Mouse (Mus musculus) heart, embryonic 16.5 days (tissue): ENCODE results near the gene Sik1. TPM values are rescaled to one million over a fixed set of nuclear protein-coding genes. Genes with fewer than 3 reads are reported as not detected.
A peak's percentile ranks its signal among the peaks of the same experiment; 100 is the strongest.

Experiments used
- ATAC-seq: fragments of 200-750 bp; cut with Nextera tagmentation; replicated peaks from 2 replicates; pipeline ENCODE4 v1.8.0; 2017; ENCODE audit warnings: moderate number of reproducible peaks; ENCODE audit not compliant: insufficient read depth, low FRiP score; ENCODE audit errors: extremely low read depth
- H3K27ac ChIP-seq: fragments of 300-500 bp; sonication (generic); 2 replicates; pipeline ENCODE4 v1.5.1; 2014; ENCODE audit warnings: mild to moderate bottlenecking, low read length, control low read depth, moderate library complexity
- H3K27me3 ChIP-seq: fragments of 300-500 bp; sonication (generic); 2 replicates; pipeline ENCODE4 v1.6.1; 2014; ENCODE audit warnings: low read length, mixed read lengths; ENCODE audit not compliant: control insufficient read depth, insufficient read depth
- H3K36me3 ChIP-seq: fragments of 300-500 bp; sonication (generic); 2 replicates; pipeline ENCODE4 v1.6.1; 2014; ENCODE audit not compliant: control insufficient read depth, insufficient read depth
- H3K4me1 ChIP-seq: fragments of 300-500 bp; sonication (generic); 2 replicates; pipeline ENCODE4 v1.6.1; 2014; ENCODE audit warnings: low read length, mixed read lengths; ENCODE audit not compliant: control insufficient read depth, insufficient read depth
- H3K4me2 ChIP-seq: fragments of 300-500 bp; sonication (generic); 2 replicates; pipeline ENCODE4 v1.6.1; 2014; ENCODE audit warnings: low read depth, mild to moderate bottlenecking, control low read depth, low read length
- H3K4me3 ChIP-seq: fragments of 300-500 bp; sonication (generic); 2 replicates; pipeline ENCODE4 v1.5.1; 2014; ENCODE audit warnings: mild to moderate bottlenecking, control low read depth, low read length
- H3K9ac ChIP-seq: fragments of 300-500 bp; sonication (generic); 2 replicates; pipeline ENCODE4 v1.6.1; 2014; ENCODE audit warnings: low read length, control low read depth
- H3K9me3 ChIP-seq: fragments of 300-500 bp; sonication (generic); replicated peaks from 2 replicates; pipeline ENCODE4 v1.6.1; 2016; ENCODE audit warnings: low read length; ENCODE audit not compliant: control insufficient read depth
- WGBS: fragments of 180-500 bp; shearing (Covaris S2); extraction: QIAGEN DNeasy Blood & Tissue Kit; methylation state at CpG from one replicate; pipeline ENCODE4 v1.1.7; 2014; 5-methylcytosine and 5-hydroxymethylcytosine counted together
- polyA plus RNA-seq: library from polyadenylated mRNA; unstranded; fragments of >200 nt; fragmentation: Nextera tagmentation; extraction: Ambion mirVana; gene quantifications from 2 replicates; pipeline ENCODE4 v1.2.1, GENCODE M21; 2015

Sik1 gene
- polyA plus RNA-seq, 1 experiment from 2014 or later: 13.0 TPM

DNA sequence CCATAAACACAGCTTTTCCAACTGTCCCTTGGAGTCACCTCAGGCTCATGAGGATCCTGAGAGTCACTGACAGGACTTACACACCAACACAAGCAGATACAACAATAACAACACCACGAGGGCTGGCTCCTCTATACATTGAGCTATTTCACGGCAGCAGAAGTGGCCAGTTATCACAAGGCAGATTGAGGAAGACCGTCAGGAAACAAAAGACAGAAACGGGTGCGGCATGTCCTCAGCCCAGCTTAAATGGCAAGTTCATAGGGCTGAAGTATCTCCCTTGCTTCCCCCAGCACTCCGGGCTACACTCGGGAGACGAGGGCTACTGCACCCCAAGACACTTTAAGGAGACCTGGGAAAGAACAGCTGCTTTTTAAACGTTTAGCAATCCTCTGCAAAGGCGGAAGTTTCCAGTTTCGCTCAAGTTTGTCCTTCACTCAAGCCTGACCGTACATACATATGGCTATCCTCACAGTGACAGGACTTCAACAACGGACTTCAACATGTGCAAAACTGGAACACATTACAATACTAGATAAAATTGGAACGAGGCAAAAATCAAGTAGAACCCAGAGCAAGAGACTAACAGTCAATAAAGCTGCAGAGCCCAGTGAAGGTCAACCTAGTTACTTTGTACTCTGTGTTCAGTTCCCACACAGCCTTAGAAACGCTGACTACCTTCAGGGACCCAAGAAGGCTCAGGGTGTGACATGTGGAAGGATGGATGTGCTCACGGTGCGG lies 2.0 kb downstream of the Sik1 start:
- H3K9ac ChIP-seq: peak overlapping the region; percentile 92
- no peak for ATAC-seq
- peak overlapping the region; percentile 49 for H3K4me3 ChIP-seq
- H3K4me2 ChIP-seq: peak overlapping the region; percentile 83
- H3K27ac ChIP-seq: peak overlapping the region; percentile 81
- peaks cover 29% of the 10 kb centered on the region for H3K4me1 ChIP-seq
- no peaks in the 10 kb centered on the region for H3K27me3 ChIP-seq
- H3K9me3 ChIP-seq: no peaks in the 10 kb centered on the region
- H3K36me3 ChIP-seq: peaks cover 25% of the 10 kb centered on the region
- WGBS: 18% methylated on average over 17 of the region's 17 CpGs

DNA sequence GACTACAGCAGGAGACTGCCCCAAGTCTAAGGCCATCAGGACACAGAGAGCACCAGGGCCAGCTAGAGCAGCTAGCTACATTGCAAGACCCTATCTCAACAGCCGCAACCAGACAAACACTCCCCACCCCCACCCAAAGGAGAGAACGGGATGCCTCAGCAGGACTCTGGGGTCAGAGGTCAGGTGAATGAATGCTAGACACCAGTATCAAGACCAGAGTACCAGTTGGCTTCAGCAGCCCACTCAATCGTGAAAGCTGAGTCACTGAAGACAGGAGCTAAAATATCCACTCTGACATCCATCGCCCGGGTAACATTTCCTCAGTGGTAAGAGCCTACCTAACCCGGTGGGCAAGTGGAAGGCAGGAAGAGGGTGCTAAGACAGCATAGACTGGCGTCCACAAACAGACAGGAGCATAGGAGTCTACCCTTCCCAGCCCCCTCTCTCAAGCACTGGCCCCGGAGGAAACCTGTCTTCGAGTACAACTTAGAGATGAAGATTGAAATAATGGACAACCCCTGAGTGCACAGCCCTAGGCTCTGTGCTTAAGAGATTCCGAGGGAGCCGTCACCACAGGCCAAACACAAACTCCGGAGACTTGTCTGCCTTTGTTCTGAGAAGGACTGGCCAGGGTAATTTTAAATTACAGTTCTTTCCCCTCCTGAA lies 2.7 kb downstream of the Sik1 start:
- peaks cover 32% of the 10 kb centered on the region for H3K36me3 ChIP-seq
- peak overlapping the region; percentile 83 for H3K4me2 ChIP-seq
- H3K4me3 ChIP-seq: peak overlapping the region; percentile 49
- no peaks in the 10 kb centered on the region for H3K9me3 ChIP-seq
- peak overlapping the region; percentile 81 for H3K27ac ChIP-seq
- no peak for ATAC-seq
- H3K9ac ChIP-seq: peak overlapping the region; percentile 92
- peaks cover 29% of the 10 kb centered on the region for H3K4me1 ChIP-seq
- H3K27me3 ChIP-seq: no peaks in the 10 kb centered on the region
- 32% methylated on average over 12 of the region's 12 CpGs for WGBS

DNA sequence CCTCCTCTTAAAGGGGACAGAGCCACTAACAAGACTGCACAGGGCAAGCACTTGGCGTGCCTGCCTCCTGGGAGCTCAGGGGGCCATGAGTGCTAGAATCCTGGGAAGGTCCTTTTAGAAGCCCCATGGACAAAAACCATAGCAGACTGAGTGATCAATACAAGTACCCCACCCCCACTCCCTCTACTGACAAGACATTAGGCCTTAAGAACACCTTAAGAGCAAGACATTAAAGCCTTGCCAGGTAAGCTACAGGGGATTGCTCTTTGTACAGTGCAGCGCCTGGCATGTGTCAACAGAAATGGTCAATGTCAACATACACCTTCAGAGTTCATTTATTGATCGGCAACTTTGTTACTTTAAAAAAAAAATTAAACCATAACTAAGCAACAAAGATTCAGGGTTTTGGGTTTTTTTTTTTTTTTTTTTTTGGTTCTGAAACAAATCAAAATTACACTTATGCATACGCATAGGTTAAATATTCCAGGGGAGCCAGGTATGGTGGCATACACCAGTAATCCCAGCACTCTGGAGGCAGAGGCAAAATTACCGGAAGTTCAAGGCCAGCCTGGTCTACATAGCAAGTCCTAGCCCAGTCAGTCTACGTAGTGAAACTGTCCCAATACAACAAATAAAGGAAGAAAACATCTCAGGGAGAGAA lies 3.7 kb downstream of the Sik1 start:
- Histone ChIP-seq H3K27ac (no peak overlapping the region), H3K36me3 (peaks cover 42% of the 10 kb centered on the region), H3K4me3 (no peak overlapping the region), H3K4me2 (no peak overlapping the region), H3K9me3 (no peaks in the 10 kb centered on the region), H3K9ac (no peak overlapping the region; the same call in 1 of the 2 replicates), H3K4me1 (peaks cover 22% of the 10 kb centered on the region), H3K27me3 (no peaks in the 10 kb centered on the region)
- WGBS: 83% methylated on average over 6 of the region's 6 CpGs
- ATAC-seq: no peak

DNA sequence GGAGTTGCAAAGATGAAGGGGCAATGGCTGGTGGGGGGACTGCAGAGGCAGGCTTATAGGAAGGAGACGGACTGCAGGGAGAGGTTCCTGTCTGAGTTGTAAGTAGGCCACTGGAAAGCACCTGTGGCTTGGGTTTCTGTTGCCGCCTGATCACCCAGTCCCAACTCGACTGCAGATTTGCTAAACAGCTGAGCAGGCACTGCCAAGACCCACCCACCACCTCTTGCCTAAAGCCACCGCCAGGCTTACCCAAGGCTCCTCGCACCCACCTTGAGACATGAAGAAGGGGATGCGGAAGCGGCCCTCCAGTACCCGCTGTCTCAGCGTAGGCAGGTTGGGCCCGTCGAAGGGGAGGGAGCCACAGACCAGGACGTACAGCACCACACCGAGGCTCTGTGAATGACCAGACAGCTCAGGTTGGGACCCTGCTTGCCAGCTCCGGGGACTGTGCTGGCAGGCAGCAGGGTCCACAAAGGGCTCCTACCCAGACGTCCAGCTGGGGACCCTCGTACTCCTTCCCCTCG lies 5.1 kb downstream of the Sik1 start:
- no peak overlapping the region for H3K4me3 ChIP-seq
- ATAC-seq: no peak
- no peak overlapping the region for H3K27ac ChIP-seq
- H3K9me3 ChIP-seq: no peaks in the 10 kb centered on the region
- H3K36me3 ChIP-seq: peaks cover 56% of the 10 kb centered on the region
- peaks cover 20% of the 10 kb centered on the region for H3K4me1 ChIP-seq
- H3K4me2 ChIP-seq: no peak overlapping the region
- no peak overlapping the region for H3K9ac ChIP-seq
- 87% methylated on average over 17 of the region's 17 CpGs for WGBS
- H3K27me3 ChIP-seq: no peaks in the 10 kb centered on the region

DNA sequence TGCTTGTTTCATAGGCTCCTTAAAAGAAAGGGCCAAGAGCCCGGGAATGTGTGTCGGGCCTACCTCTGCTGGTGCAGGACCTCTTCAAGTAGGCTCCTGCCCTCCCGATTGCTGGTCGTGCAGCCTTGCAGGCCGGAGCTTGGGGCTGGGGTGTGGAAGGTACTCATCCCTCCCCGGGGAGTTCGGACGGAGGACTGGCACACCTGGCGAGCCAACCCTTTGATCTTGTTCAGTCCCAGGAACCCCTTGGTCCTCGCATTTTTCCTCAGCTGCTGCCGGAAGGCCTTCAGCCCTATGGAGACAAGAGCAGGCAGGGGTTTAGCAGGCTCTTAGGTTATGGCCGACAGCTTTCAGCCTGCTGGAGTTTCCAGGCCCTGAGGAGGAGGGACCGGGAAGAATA lies 8.6 kb downstream of the Sik1 start:
- Histone ChIP-seq H3K27ac (no peak overlapping the region), H3K9ac (no peak overlapping the region), H3K4me2 (no peak overlapping the region), H3K4me3 (no peak overlapping the region), H3K4me1 (peaks cover 15% of the 10 kb centered on the region), H3K27me3 (no peaks in the 10 kb centered on the region), H3K9me3 (no peaks in the 10 kb centered on the region), H3K36me3 (peaks cover 59% of the 10 kb centered on the region)
- 88% methylated on average over 13 of the region's 13 CpGs for WGBS
- no peak for ATAC-seq

DNA sequence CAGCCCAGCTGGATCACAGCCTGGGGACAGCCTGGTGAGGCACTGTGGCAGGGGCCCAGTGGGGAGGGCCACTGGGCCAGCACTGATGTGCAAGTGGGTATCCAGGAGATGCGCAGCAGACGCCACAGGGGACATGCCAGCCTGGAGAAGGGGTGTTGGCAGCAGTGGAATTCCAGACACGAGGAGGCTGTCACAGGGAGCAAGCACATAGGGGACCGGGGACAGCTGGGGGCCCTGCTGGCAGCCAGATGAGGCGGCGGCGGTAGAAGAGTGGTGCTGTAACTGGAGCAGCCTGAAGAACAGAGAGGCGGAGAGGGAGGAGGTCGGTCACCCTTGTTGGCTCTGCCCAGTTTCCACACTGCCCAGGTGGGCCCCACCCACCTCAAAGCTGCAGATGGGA lies 9.3 kb downstream of the Sik1 start:
- H3K9me3 ChIP-seq: no peaks in the 10 kb centered on the region
- WGBS: 57% methylated on average over 9 of the region's 9 CpGs

DNA sequence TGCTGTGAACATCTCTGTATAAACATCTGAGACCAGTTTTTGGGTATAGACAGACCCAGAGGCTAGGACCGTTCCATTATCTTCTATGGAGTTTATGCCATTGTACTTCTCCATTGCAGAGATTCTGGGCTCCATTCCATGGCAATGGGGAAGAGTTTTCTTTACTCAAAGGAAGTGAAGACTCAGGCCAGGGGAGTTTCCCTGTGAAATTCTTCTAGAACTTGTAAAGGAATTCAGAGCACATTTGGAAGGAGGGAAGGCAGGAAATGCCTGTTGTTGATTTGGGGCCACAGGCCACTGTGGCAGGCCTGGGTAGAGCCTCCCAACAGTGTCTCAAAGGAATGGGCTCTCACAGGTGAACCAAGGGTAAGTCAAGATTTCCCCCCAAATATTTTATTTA lies 11.7 kb downstream of the Sik1 start:
- H3K4me3 ChIP-seq: no peak overlapping the region
- H3K9ac ChIP-seq: no peak overlapping the region
- H3K4me1 ChIP-seq: peaks cover 25% of the 10 kb centered on the region
- no peak overlapping the region for H3K4me2 ChIP-seq
- H3K36me3 ChIP-seq: peaks cover 37% of the 10 kb centered on the region
- H3K27ac ChIP-seq: peak overlapping the region; percentile 43
- 62% methylated on average over 1 of the region's 1 CpGs for WGBS
- no peak for ATAC-seq
- no peaks in the 10 kb centered on the region for H3K27me3 ChIP-seq
- no peaks in the 10 kb centered on the region for H3K9me3 ChIP-seq

More for the DNA sequence above, 9.3 kb downstream of the Sik1 start:
- ATAC-seq: no peak
- Histone ChIP-seq H3K36me3 (peaks cover 59% of the 10 kb centered on the region), H3K27me3 (no peaks in the 10 kb centered on the region), H3K27ac (no peak overlapping the region), H3K9ac (no peak overlapping the region), H3K4me3 (no peak overlapping the region), H3K4me1 (peaks cover 18% of the 10 kb centered on the region), H3K4me2 (no peak overlapping the region)

DNA sequence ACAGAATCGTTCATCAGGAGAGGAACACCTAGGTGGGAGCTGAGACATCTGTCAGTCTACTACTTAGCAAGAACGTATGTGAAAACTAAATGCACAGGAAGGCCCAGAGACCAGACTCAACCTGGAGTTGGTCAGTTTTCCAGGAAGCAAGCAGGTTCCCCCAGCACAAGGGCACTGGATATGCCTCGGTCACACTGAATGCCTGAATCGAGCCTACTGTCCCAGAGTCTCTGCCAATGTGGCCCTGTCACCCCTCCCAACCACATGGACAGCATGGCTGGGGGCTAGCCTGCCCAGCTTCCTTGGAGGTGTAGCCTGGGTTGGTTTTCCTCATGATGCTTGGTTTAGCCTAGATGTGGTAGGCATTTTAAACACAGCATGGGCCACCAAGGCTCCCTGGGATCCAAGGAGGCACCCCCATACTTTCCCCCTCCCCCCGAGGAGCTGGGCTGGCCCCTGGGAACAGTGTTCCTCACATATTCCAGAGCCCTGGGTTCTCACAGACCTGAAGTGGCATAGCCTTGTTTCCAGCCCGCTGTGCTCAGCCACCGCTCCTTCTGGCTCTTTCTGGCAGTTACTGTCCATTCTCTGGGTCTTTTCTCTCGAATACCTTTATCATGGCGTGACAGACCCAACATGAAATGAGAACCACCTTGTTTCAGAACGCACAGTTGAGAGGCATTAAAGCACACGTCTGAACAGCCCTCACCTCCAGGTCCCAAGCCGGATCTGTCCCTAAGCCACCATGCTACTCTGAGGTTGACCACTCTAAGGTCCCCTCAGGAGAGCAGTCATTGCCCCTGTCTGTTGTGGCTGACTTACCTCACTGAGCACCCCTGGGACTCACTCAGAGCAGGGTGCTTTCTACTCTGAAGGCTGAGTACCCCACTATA lies 12.4 kb downstream of the Sik1 start:
- WGBS: 78% methylated on average over 12 of the region's 12 CpGs
- Histone ChIP-seq H3K9me3 (no peaks in the 10 kb centered on the region), H3K27ac (peak overlapping the region; percentile 77), H3K4me3 (no peak overlapping the region), H3K4me1 (peaks cover 31% of the 10 kb centered on the region), H3K9ac (0 out of 2 replicates have a peak overlapping the region, but pooled peaks have one; percentile 3), H3K4me2 (no peak overlapping the region), H3K27me3 (no peaks in the 10 kb centered on the region), H3K36me3 (peaks cover 30% of the 10 kb centered on the region)
- no peak for ATAC-seq
